Mouse (Mus musculus) spleen, adult 2 months (tissue): Measurements from ENCODE around the gene Sept3.

Source experiments
- CTCF ChIP-seq: fragments of 200-500 bp; IDR thresholded peaks from 2 replicates; pipeline ENCODE4 v1.5.1; 2011; ENCODE audit warnings: mild to moderate bottlenecking, inconsistent platforms; ENCODE audit not compliant: insufficient read depth, insufficient read length, insufficient replicate concordance; ENCODE audit errors: extremely low read depth
- POLR2A ChIP-seq: fragments of 200-500 bp; IDR thresholded peaks from 2 replicates; pipeline ENCODE4 v1.6.1; 2011; ENCODE audit warnings: low read depth, low read length, inconsistent platforms

DNA sequence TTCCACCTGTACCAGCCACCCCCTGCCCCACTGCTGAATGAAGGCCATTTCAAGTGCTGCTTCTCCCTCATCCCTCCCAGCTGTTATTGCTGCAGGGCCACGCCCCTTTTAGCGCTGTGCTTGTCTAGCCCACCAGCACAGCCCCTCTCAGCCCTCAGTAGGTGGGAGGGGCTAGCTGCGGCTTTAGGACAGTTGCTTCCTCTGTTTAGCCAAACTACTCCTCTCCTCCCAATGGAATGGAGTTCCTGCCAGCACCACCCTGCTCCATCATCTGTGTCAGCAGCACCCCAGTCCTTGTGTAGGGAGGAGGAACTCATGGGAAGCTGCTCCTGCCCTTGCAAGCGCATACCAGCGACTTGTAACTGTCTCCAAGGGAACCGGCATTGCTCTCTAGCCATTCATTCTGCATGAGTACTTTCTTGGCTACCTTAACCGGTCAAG is 18.6 kb downstream of the Sept3 start:
- TF ChIP-seq POLR2A (no peak), CTCF (no peak)
